Mouse (Mus musculus): ENCODE data around the gene Dpysl4. TPM values are rescaled to one million over a fixed set of nuclear protein-coding genes. Genes with fewer than 3 reads are reported as not detected.

Gene Dpysl4
- polyA plus RNA-seq, 1 experiment from 2014 or later = 52.8 TPM

DNA sequence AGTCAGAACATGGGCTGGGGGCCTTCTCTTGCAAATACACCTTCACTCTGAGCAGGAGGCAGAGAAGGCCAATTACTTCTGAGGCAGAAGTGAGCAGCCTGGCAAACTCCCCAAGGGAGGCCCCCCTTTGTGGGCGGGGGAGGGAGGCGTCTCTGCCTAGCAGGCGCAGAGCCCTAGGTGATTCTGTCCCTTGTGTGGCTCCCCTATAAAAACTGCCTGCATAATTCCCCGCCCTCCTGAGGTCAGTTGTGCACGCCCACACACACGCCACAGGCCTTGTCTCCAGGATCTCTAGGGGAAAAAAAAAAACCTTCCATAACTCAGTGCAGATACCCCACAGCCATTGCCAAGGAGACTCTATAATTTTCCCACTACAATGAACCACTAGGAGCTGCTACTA is 44.6 kb downstream of the Dpysl4 start:
- H3K4me2 ChIP-seq (replicated peaks) = no peak overlapping the region
- H3K27me3 ChIP-seq = no peaks in the 10 kb centered on the region
- H3K36me3 ChIP-seq = no peaks in the 10 kb centered on the region
- no peak overlapping the region for H3K4me3 ChIP-seq
- 39% methylated on average over 6 of the region's 6 CpGs for WGBS
- H3K27ac ChIP-seq = no peak overlapping the region
- no peak for ATAC-seq (ENCODE audit: insufficient number of reproducible peaks, insufficient read depth, low FRiP score, low TSS enrichment)
- no peaks in the 10 kb centered on the region for H3K9me3 ChIP-seq
- H3K9ac ChIP-seq = no peak overlapping the region
- H3K4me1 ChIP-seq = peaks cover 17% of the 10 kb centered on the region

DNA sequence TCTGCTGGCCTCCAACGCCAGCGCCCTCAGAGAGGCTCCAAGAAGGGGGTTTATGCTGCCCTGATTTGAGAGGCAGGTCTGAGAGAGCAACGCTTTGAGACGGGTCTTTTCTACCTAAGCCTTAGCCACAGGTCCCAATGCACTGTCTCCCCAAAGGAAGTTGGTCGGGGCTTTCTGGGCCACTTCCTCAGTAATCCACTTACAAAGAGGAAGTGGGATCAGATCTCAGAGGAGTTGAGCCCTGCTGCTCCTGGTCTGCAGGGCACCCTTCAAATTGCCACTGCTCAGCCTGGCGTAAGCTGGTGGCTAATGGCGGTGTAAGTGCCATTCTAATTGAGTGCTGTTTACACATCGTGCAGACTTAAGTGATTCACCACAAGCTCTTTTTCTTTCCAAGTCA is 45.7 kb downstream of the Dpysl4 start:
- H3K4me2 ChIP-seq (replicated peaks) = no peak overlapping the region
- no peaks in the 10 kb centered on the region for H3K36me3 ChIP-seq
- no peak overlapping the region for H3K9ac ChIP-seq
- no peak overlapping the region for H3K27ac ChIP-seq
- H3K9me3 ChIP-seq = no peaks in the 10 kb centered on the region
- H3K4me1 ChIP-seq = peaks cover 17% of the 10 kb centered on the region
- H3K4me3 ChIP-seq = no peak overlapping the region
- 64% methylated on average over 8 of the region's 8 CpGs for WGBS
- no peak for ATAC-seq (ENCODE audit: insufficient number of reproducible peaks, insufficient read depth, low FRiP score, low TSS enrichment)
- H3K27me3 ChIP-seq = no peaks in the 10 kb centered on the region

DNA sequence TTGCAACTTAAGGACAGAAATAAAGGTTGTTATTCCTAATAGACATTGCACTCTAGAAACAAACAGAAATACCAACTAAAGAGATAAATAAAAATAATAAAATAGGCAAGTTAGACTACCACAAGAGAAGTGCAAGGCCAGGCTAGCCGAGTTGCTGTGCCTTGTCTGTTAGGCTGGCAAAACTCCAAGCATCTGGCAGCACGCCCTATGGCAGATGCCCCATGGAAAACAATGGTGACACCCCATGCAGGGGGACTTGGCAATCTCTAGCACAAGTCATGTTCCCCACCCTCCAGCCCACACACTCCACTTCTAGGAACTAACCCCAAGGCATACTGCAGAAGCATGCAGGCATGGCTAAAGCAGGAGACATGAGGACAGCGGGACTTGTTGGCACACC is 47.6 kb downstream of the Dpysl4 start:
- Histone ChIP-seq H3K4me1 (peaks cover 17% of the 10 kb centered on the region), H3K4me2 (replicated peaks) (no peak overlapping the region), H3K9me3 (no peaks in the 10 kb centered on the region), H3K4me3 (no peak overlapping the region), H3K36me3 (no peaks in the 10 kb centered on the region), H3K27ac (no peak overlapping the region), H3K27me3 (0 out of 2 replicates have a peak, but pooled peaks cover 2% of the 10 kb centered on the region), H3K9ac (no peak overlapping the region)
- WGBS = 85% methylated on average over 3 of the region's 3 CpGs
- no peak for ATAC-seq (ENCODE audit: insufficient number of reproducible peaks, insufficient read depth, low FRiP score, low TSS enrichment)

DNA sequence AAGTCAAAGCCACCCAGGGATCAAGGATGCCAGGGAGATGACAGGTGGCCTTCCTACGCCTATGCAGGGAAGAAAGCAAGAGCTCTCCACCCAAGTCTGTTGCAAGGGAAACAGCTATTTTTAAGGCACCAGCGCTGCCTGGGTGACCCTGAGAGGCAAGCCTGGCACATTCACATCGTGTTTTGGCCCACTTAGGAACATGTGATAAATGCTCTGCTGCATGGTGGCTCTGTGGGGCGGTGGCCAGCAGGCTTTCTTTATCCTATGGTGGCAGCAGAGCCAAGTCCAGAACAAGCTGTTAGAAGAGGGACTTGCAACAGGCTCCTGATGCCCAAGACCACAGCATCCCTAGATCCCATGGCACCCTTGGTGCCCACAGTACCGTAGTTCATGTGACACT is 49.4 kb downstream of the Dpysl4 start:
- no peak overlapping the region for H3K4me3 ChIP-seq
- peaks cover 23% of the 10 kb centered on the region for H3K4me1 ChIP-seq
- H3K27me3 ChIP-seq = 0 out of 2 replicates have a peak, but pooled peaks cover 2% of the 10 kb centered on the region
- no peaks in the 10 kb centered on the region for H3K9me3 ChIP-seq
- H3K27ac ChIP-seq = no peak overlapping the region
- WGBS = 87% methylated on average over 5 of the region's 5 CpGs
- ATAC-seq (ENCODE audit: insufficient number of reproducible peaks, insufficient read depth, low FRiP score, low TSS enrichment) = no peak
- H3K36me3 ChIP-seq = no peaks in the 10 kb centered on the region
- no peak overlapping the region for H3K4me2 ChIP-seq (replicated peaks)
- H3K9ac ChIP-seq = no peak overlapping the region

DNA sequence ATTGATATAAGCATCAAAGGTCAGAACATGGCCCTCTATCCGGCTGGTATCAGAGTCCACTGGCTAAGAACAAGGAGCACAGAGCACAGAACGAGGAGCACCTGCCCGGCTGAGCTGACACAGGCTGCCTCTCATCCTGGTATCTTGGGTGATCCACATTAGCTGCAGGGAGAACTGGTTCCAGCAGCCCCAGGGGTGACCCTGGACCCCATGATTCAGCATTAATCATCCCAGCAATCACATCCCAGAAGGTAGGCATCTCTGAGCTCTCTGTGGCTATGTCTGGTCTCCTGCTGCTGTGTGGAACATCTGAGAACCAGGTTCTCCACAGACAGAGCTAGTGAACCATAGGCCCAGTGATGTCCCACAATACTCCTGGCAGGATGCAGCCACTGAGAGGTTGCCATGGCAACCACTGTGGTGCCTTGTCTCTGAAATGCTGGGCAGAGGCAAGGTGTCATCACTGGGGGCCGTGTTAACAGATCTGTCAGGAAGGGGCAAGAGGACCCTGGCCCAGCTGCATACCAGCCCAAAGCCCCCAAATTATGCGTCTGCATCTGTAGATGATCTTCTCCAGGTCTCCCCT is 51.2 kb downstream of the Dpysl4 start:
- no peak for ATAC-seq (ENCODE audit: insufficient number of reproducible peaks, insufficient read depth, low FRiP score, low TSS enrichment)
- Histone ChIP-seq H3K4me1 (peaks cover 14% of the 10 kb centered on the region), H3K4me2 (replicated peaks) (no peak overlapping the region), H3K27me3 (0 out of 2 replicates have a peak, but pooled peaks cover 2% of the 10 kb centered on the region), H3K36me3 (no peaks in the 10 kb centered on the region), H3K9me3 (no peaks in the 10 kb centered on the region), H3K4me3 (no peak overlapping the region), H3K27ac (no peak overlapping the region), H3K9ac (no peak overlapping the region)
- 70% methylated on average over 5 of the region's 5 CpGs for WGBS

DNA sequence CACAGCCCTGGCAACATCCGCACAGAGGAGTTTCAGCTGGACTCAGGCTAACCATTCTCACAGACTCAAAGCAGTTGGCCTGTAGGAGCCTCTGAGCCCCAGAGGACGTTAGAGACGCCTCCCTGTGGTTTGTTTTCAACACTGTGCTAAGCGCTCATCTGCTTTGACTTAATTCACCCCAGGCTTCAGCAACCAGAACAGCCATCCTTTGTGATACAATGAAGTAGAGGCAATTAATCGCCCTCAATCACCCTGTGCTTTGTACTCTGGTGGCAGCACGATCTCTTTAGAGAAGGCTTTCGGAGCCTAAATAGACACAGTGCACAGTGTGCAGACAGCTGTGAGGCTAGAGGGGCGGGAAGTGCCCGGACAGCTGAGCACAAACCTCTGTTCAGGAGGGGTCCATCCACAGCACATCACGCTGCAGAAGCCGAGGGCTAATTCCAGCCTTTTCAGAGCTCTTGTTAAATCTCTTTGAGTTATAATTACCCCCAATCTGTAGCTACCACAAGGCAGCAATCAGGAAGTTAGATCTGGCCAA is 54.2 kb downstream of the Dpysl4 start:
- no peak overlapping the region for H3K4me2 ChIP-seq (replicated peaks)
- H3K36me3 ChIP-seq = no peaks in the 10 kb centered on the region
- no peaks in the 10 kb centered on the region for H3K9me3 ChIP-seq
- H3K9ac ChIP-seq = no peak overlapping the region
- H3K4me3 ChIP-seq = no peak overlapping the region
- peak; percentile 70; the same call in 1 of the 2 replicates for ATAC-seq (ENCODE audit: insufficient number of reproducible peaks, insufficient read depth, low FRiP score, low TSS enrichment)
- peaks cover 14% of the 10 kb centered on the region for H3K4me1 ChIP-seq
- H3K27ac ChIP-seq = no peak overlapping the region
- H3K27me3 ChIP-seq = 0 out of 2 replicates have a peak, but pooled peaks cover 2% of the 10 kb centered on the region
- WGBS = 6% methylated on average over 11 of the region's 11 CpGs

DNA sequence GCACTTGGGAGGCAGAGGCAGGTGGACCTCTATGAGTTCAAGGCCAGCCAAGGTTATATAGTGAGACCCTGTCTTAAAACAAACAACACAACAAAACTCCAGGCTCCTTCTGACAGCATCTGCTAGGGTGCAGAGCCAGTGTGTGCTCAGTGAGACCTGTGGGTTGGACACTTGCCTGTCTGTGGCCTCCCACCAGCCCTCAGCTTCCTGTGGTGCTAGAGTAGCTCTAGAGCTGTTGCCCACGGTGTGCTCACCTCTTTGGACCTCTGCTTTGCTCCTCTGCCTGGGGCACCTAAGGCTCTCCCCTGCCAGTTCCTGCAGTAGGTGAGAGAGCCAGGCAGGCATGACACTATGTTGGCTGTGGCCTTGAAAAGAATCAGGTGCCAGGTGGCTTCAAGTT is 58.0 kb downstream of the Dpysl4 start:
- Histone ChIP-seq H3K4me3 (no peak overlapping the region), H3K4me2 (replicated peaks) (no peak overlapping the region), H3K9me3 (no peaks in the 10 kb centered on the region), H3K36me3 (no peaks in the 10 kb centered on the region), H3K27ac (no peak overlapping the region), H3K4me1 (peaks cover 20% of the 10 kb centered on the region), H3K9ac (no peak overlapping the region), H3K27me3 (no peaks in the 10 kb centered on the region; the same call in 1 of the 2 replicates)
- ATAC-seq (ENCODE audit: insufficient number of reproducible peaks, insufficient read depth, low FRiP score, low TSS enrichment) = no peak
- 71% methylated on average over 1 of the region's 1 CpGs for WGBS

DNA sequence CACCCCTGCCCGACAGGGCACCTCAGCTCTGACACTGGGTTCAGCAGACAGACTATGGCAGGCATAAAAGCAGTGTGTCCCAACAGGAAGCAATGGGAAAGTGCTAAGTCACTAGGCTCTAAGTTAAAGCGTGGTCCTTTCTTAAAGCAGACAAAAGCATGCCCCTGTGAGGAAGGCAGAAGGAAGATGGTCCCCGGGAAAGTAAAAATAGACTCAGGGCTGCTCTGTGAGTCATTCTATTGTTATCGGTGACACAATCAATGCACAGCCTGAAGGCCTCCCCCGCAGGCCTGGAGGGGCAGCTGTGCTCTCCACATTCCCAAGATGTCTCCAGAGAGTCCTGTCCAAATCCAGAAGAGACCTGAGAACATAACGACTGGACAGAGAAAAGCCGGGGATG is 60.1 kb downstream of the Dpysl4 start:
- no peak for ATAC-seq (ENCODE audit: insufficient number of reproducible peaks, insufficient read depth, low FRiP score, low TSS enrichment)
- no peak overlapping the region for H3K27ac ChIP-seq
- WGBS = 45% methylated on average over 7 of the region's 7 CpGs
- no peaks in the 10 kb centered on the region for H3K36me3 ChIP-seq
- peaks cover 5% of the 10 kb centered on the region; the same call in 1 of the 2 replicates for H3K27me3 ChIP-seq
- no peak overlapping the region for H3K9ac ChIP-seq
- H3K9me3 ChIP-seq = no peaks in the 10 kb centered on the region
- no peak overlapping the region for H3K4me3 ChIP-seq
- H3K4me2 ChIP-seq (replicated peaks) = no peak overlapping the region
- H3K4me1 ChIP-seq = peaks cover 8% of the 10 kb centered on the region; the same call in 1 of the 2 replicates

DNA sequence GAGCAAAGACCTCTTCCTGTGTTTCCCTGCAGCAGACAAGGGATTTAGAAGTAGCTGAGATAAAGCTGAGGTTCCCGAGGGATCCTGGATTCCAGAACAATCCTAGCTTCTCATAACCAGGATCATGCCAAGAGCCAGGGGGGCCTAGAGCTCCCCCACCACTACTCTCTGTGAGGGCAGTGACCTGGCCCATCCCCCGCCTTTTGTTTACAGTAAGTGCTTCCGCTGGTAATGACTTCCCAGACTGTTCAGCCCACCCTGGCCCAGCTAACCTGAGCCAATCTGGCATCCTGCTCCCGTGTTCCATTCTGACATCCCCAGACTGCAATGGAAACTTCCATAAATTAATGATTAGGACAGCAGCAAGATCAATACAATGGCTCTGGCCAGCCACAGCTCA is 61.6 kb downstream of the Dpysl4 start:
- Histone ChIP-seq H3K9me3 (no peaks in the 10 kb centered on the region), H3K27ac (no peak overlapping the region), H3K4me2 (replicated peaks) (no peak overlapping the region), H3K27me3 (peaks cover 5% of the 10 kb centered on the region; the same call in 1 of the 2 replicates), H3K4me3 (no peak overlapping the region), H3K36me3 (no peaks in the 10 kb centered on the region), H3K4me1 (peaks cover 14% of the 10 kb centered on the region; the same call in 1 of the 2 replicates), H3K9ac (no peak overlapping the region)
- no peak for ATAC-seq (ENCODE audit: insufficient number of reproducible peaks, insufficient read depth, low FRiP score, low TSS enrichment)
- WGBS = 31% methylated on average over 4 of the region's 4 CpGs

DNA sequence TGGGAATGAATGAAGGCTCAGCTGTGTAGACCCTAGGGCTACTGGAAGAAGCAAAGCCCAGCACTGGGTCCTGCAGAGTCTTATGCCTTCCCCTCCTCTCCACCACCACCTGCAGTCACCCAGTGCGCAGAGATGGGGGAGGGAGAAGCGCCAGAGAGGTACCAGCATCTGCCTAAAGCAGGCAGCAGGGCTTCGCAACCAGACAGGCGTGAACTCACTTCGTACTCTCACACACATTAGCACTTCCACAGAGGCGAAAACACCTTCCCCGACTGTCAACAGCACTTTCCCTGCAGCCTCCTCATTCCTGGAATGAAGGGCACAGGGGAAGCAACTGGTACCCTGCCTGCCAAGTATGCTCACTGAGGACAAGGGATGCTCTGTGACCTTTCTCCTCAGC is 63.6 kb downstream of the Dpysl4 start:
- H3K4me1 ChIP-seq = peaks cover 14% of the 10 kb centered on the region; the same call in 1 of the 2 replicates
- peaks cover 5% of the 10 kb centered on the region; the same call in 1 of the 2 replicates for H3K27me3 ChIP-seq
- no peak overlapping the region for H3K9ac ChIP-seq
- no peak for ATAC-seq (ENCODE audit: insufficient number of reproducible peaks, insufficient read depth, low FRiP score, low TSS enrichment)
- no peak overlapping the region for H3K4me3 ChIP-seq
- no peaks in the 10 kb centered on the region for H3K9me3 ChIP-seq
- H3K4me2 ChIP-seq (replicated peaks) = no peak overlapping the region
- no peak overlapping the region for H3K27ac ChIP-seq
- no peaks in the 10 kb centered on the region for H3K36me3 ChIP-seq
- 21% methylated on average over 7 of the region's 7 CpGs for whole genome bisulfite sequencing

DNA sequence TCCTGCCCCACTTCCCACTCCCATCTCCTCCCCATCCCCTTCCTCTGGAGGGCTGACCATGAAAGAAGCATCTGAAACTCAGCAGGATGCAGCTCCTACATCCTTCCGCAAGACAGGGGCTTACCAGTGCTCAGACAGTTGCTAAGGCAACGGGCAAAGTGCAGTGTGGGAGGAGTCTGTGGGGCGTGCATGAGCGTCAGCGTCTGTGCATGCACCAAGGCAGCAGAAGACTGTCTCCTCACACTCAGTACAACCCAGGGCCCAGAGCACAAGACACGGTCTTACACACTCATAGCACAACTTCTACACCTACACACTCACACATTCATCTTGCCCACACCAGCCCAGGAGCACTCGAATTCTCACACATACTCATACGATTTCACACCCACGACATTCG is 65.3 kb downstream of the Dpysl4 start:
- Histone ChIP-seq H3K27ac (no peak overlapping the region), H3K4me2 (replicated peaks) (no peak overlapping the region), H3K4me1 (peaks cover 14% of the 10 kb centered on the region; the same call in 1 of the 2 replicates), H3K9ac (no peak overlapping the region), H3K27me3 (peaks cover 5% of the 10 kb centered on the region; the same call in 1 of the 2 replicates), H3K36me3 (no peaks in the 10 kb centered on the region), H3K9me3 (no peaks in the 10 kb centered on the region), H3K4me3 (no peak overlapping the region)
- 33% methylated on average over 10 of the region's 10 CpGs for WGBS
- ATAC-seq (ENCODE audit: insufficient number of reproducible peaks, insufficient read depth, low FRiP score, low TSS enrichment) = peak; percentile 75; the same call in 1 of the 2 replicates

Measured in embryonic facial prominence, embryonic 12.5 days (tissue).